Mouse (Mus musculus) erythroblast, embryonic 14.5 days (primary cell): Measurements from ENCODE around the gene Mga. TPM values are rescaled to one million over a fixed set of nuclear protein-coding genes. Genes with fewer than 3 reads are reported as not detected.

Experiments
- H3K27me3 ChIP-seq: 2 replicates; pipeline ENCODE4 v1.6.1; 2012; ENCODE audit warnings: inconsistent platforms; ENCODE audit not compliant: control insufficient read depth
- H3K36me3 ChIP-seq: 2 replicates; pipeline ENCODE4 v1.6.1; 2012; ENCODE audit warnings: mild to moderate bottlenecking, inconsistent platforms; ENCODE audit not compliant: control insufficient read depth
- H3K4me1 ChIP-seq: 2 replicates; pipeline ENCODE4 v1.6.1; 2012; ENCODE audit warnings: inconsistent platforms; ENCODE audit not compliant: control insufficient read depth
- H3K4me3 ChIP-seq: replicated peaks from 2 replicates; pipeline ENCODE3; 2012; ENCODE audit warnings: moderate library complexity, mild to moderate bottlenecking, inconsistent platforms
- H3K9me3 ChIP-seq: 2 replicates; pipeline ENCODE4 v1.6.1; 2012; ENCODE audit warnings: low read length, inconsistent platforms, mixed read lengths; ENCODE audit not compliant: control insufficient read depth
- GATA1 ChIP-seq: IDR thresholded peaks from 2 replicates; pipeline ENCODE4 v1.6.1; 2012; ENCODE audit warnings: low read length, inconsistent platforms, mixed read lengths
- TAL1 ChIP-seq: IDR thresholded peaks from 3 replicates; pipeline ENCODE4 v1.6.1; 2012; ENCODE audit warnings: low read length, inconsistent platforms, mixed read lengths
- polyA plus RNA-seq: library from polyadenylated mRNA; stranded (reverse); fragments of >175 nt; gene quantifications from 2 replicates; pipeline ENCODE4 v1.2.3, GENCODE M21; 2012

The Mga gene
- polyA plus RNA-seq, 1 experiment, result 0.01 TPM

DNA sequence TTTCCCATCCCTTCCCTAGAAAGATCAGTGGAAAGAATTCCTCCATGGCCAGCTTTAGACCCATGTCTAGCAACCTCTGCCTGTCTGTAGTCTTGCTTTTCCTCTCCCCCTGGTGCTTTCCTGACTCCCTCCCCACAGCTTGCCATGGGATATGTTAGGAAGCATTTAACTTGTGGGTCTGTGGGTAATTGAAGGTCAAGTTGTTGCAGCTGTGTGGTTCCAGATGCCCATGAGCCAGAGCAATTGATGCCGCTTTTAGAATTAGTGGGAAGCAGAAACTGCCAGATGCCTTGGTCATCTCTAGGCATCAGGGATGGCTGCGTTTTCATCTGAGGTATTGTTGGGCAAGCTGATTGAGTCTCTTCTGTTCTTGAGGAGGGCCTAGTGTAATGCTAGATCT is 84.6 kb downstream of the Mga start:
- Histone ChIP-seq H3K4me3 (no peak overlapping the region), H3K36me3 (no peaks in the 10 kb centered on the region), H3K9me3 (no peaks in the 10 kb centered on the region), H3K4me1 (peaks cover 3% of the 10 kb centered on the region; the same call in 1 of the 2 replicates), H3K27me3 (no peaks in the 10 kb centered on the region)
- TF ChIP-seq GATA1, result no peak
- TF ChIP-seq TAL1, result no peak

DNA sequence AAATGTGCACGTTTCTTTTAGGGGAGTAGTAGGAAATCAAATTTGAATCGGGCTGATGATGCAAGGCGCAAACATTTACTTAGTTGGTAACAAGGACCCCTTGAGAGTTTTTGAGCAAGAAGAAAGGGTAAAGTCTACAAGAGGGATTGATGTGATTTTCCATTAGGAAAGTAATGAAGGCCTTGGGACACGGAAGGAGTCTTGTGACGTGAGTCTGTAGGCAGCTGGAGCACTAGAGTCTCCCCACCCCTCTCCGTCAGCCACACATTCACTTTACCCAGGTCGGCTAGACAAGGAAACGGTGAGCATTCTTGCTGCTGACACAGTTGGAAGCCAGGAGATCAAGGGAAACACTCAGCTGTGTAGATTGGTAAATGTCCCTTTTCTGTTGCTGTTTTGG is 88.8 kb downstream of the Mga start:
- TF ChIP-seq GATA1 (no peak), TAL1 (no peak)
- Histone ChIP-seq H3K4me1 (peaks cover 2% of the 10 kb centered on the region; the same call in 1 of the 2 replicates), H3K27me3 (no peaks in the 10 kb centered on the region), H3K9me3 (no peaks in the 10 kb centered on the region), H3K4me3 (no peak overlapping the region), H3K36me3 (no peaks in the 10 kb centered on the region)

DNA sequence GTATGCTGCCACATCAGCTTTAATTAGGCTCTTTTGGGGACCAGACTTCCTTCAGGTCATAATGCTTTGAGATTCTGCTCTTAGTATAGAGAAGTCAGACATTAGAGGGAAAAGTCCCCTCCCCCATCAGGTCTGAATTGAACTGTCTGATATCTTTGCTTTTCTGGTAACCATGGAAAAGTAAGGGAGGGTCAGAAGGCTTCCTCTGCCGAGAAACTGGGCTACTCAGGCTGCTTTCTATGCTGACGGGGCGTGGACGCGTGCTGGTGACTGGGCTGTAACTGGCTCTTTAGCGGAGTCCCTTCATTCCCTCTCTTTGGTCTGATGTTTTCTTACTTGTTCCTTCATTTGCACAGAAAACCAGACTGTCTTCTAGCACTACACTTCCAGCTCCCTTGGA is 89.3 kb downstream of the Mga start:
- Histone ChIP-seq H3K27me3 (no peaks in the 10 kb centered on the region), H3K9me3 (no peaks in the 10 kb centered on the region), H3K4me3 (no peak overlapping the region), H3K36me3 (no peaks in the 10 kb centered on the region), H3K4me1 (peaks cover 2% of the 10 kb centered on the region; the same call in 1 of the 2 replicates)
- TF ChIP-seq GATA1, result no peak
- TF ChIP-seq TAL1, result no peak

DNA sequence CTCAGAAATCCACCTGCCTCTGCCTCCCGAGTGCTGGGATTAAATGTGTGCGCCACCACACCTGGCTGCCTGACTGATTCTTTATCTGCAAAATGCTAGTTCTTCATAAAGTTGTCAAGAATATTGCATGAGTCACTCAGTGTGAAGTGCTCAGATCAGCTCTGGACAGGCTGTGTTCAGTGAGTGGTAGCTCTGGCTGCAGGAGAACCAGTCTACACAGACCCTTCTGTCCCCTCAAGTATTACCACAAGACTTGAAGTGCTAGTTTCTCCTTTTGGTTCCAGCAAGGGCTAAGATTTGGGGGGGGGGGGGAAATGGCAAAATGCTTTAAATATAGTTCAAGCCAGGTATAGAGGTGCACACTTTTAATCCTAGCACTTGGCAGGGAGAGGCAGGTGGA is 90.4 kb downstream of the Mga start:
- H3K27me3 ChIP-seq, result no peaks in the 10 kb centered on the region
- peaks cover 4% of the 10 kb centered on the region for H3K4me1 ChIP-seq
- TF ChIP-seq GATA1 (no peak), TAL1 (no peak)
- no peak overlapping the region for H3K4me3 ChIP-seq
- no peaks in the 10 kb centered on the region for H3K36me3 ChIP-seq
- no peaks in the 10 kb centered on the region for H3K9me3 ChIP-seq

DNA sequence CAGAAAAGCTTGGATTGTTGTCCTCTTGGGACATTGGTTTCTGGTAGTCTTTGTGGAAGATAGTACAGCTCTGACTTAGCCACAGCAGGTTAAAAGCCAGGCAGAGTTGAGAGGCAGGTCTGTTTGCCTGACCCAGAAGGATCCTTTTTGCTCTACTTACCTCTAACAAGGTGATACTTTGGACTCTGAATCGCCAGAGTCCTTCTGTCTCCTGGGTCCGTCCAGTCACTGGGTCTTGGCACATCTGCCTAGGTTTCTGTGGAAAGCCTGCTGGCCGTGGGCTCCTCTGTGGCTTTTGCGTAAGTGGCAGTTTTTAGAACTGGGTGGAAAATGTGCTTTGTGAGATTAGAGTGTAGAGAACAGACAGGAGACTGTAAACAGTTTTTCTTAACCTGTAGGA is 91.9 kb downstream of the Mga start:
- Histone ChIP-seq H3K4me3 (no peak overlapping the region), H3K9me3 (no peaks in the 10 kb centered on the region)

DNA sequence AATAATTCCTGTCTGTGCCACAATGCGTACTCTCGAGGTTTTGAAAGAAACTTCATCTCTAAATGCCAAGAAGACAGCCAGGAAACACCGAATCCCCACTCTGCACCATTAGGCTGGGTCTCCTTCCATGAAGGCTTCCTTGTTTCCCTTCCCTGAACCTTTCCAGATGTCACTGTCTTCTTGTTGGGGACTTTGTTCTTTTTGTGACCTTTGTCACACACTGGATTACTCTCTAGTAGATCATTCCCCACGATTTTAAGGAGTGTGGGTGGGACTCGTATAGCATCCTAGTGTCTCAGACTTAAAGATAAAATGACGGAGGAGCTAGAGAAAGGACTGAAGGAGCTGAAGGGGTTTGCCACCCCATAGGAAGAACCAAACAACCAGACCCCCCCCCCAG is 93.9 kb downstream of the Mga start:
- Histone ChIP-seq H3K9me3 (no peaks in the 10 kb centered on the region), H3K4me3 (no peak overlapping the region), H3K36me3 (no peaks in the 10 kb centered on the region), H3K4me1 (peaks cover 5% of the 10 kb centered on the region), H3K27me3 (no peaks in the 10 kb centered on the region)
- TF ChIP-seq TAL1, result no peak
- TF ChIP-seq GATA1, result no peak

More for the DNA sequence above, 91.9 kb downstream of the Mga start:
- TF ChIP-seq GATA1 (no peak), TAL1 (no peak)
- Histone ChIP-seq H3K4me1 (peaks cover 5% of the 10 kb centered on the region), H3K27me3 (no peaks in the 10 kb centered on the region), H3K36me3 (no peaks in the 10 kb centered on the region)

DNA sequence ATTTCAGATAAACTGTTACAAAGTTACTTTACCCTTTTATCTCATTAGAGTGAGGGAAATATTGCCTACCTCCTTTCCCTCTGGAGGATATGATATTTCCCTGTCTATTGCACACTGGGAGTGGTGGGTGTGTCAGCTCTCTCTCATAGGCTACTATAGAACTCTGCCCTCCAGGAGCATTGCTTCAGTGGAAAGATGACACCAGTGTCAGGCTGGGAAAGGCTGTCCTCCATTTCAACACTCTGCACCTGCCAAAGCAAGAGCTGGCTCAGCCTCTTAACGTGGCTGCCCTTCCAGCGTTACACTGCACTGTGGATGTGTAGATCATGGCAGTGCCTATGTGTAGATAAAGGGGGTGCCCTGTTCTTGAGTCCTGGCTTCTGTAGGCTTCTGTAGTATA is 95.3 kb downstream of the Mga start:
- Histone ChIP-seq H3K36me3 (no peaks in the 10 kb centered on the region), H3K27me3 (no peaks in the 10 kb centered on the region), H3K4me3 (no peak overlapping the region), H3K4me1 (peaks cover 3% of the 10 kb centered on the region), H3K9me3 (no peaks in the 10 kb centered on the region)
- no peak for TF ChIP-seq GATA1
- TF ChIP-seq TAL1, result no peak

DNA sequence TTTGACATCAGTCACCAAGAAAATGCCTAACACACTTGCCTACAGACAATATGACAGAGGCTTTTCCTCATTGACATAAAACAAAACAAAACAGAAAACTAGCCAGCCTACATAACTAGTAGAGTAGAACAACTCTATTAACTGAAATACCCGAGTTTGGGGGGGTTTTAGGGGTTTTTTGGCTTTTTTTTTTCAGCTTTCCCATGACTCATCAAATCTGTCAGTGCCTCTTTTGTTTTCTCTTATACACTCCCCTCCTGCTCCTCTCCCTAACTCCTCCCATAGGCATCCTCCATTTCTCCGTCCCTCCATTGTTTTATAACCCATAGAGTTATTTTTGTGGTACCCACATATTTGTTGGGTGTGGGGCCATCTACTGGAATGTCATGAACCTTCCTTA is 96.5 kb downstream of the Mga start:
- Histone ChIP-seq H3K4me1 (peaks cover 3% of the 10 kb centered on the region), H3K9me3 (no peaks in the 10 kb centered on the region), H3K4me3 (no peak overlapping the region), H3K27me3 (no peaks in the 10 kb centered on the region), H3K36me3 (no peaks in the 10 kb centered on the region)
- no peak for TF ChIP-seq GATA1
- TF ChIP-seq TAL1, result no peak

DNA sequence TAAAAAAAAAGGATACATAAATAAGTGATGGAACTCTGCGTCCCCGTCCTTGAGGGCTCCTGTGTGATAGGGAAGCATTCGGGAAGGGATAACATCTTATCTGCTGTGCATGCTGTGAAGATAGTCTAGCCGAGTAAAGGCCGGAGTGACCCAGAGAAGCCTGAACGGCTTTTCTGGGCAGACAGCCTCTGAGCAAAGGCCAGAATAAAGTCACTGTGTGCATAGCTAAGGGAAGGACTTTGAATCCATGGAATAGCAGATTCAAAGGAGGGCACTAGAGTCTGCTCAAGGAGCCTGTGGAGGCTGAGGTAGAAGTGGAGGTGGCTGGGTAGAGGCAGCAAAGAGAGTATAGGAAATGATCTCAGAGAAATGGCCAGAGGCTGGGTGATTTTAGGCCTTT is 97.8 kb downstream of the Mga start:
- Histone ChIP-seq H3K4me1 (peaks cover 3% of the 10 kb centered on the region), H3K4me3 (no peak overlapping the region), H3K36me3 (no peaks in the 10 kb centered on the region), H3K27me3 (no peaks in the 10 kb centered on the region), H3K9me3 (no peaks in the 10 kb centered on the region)
- no peak for TF ChIP-seq GATA1
- no peak for TF ChIP-seq TAL1
